Comparison of ENCODE assay signal across 18 mouse cellular contexts in genomic region chr10:8921098-8921693, GRCm38 (mm10). TPM values are rescaled to one million over a fixed set of nuclear protein-coding genes. Genes with fewer than 3 reads are reported as not detected.
DNase-seq lines count a peak whose midpoint lies in the region; ATAC-seq lines count a peak whose summit lies in the region.
"Had no signal": no experiment of that assay in that cellular context is flagged by ENCODE, and none has a peak within 500 bp of the region (broad histone marks: within the 10 kb centered on the region; RNA-seq: fewer than 3 reads in every experiment).

No protein-coding gene starts in this region.

- H3K4me1 ChIP-seq in forebrain, embryonic 16.5 days (replicated peaks; ENCODE audit: control insufficient read depth, insufficient read depth, low read length) = no peaks in the 10 kb centered on the region
- H3K4me1 ChIP-seq in hindbrain, embryonic 16.5 days (ENCODE audit: control insufficient read depth, insufficient read depth, low read depth, low read length) = peaks cover 4% of the 10 kb centered on the region; the same call in 1 of the 2 replicates
- H3K4me1 ChIP-seq in limb, embryonic 10.5 days = peaks cover 4% of the 10 kb centered on the region; the same call in 1 of the 2 replicates

- no peaks in the 10 kb centered on the region for H3K36me3 ChIP-seq in forebrain, embryonic 16.5 days (ENCODE audit: control insufficient read depth, insufficient read depth)
- no peaks in the 10 kb centered on the region for H3K36me3 ChIP-seq in hindbrain, embryonic 16.5 days (ENCODE audit: control insufficient read depth, insufficient read depth, low read length)
- H3K36me3 ChIP-seq in limb, embryonic 10.5 days = no peaks in the 10 kb centered on the region
- H3K36me3 ChIP-seq: G1E; limb, embryonic 13.5 days; neural tube, embryonic 15.5 days had no signal

- H3K9ac ChIP-seq in forebrain, embryonic 16.5 days (replicated peaks; ENCODE audit: low read depth, low read length) = no peak overlapping the region
- H3K9ac ChIP-seq in hindbrain, embryonic 16.5 days (ENCODE audit: low read depth, low read length) = no peak overlapping the region
- H3K9ac ChIP-seq: limb, embryonic 13.5 days; liver, embryonic 14.5 days; neural tube, embryonic 15.5 days had no signal

- peaks cover 3% of the 10 kb centered on the region; the same call in 1 of the 2 replicates for H3K27me3 ChIP-seq in forebrain, embryonic 16.5 days (replicated peaks; ENCODE audit: control insufficient read depth, insufficient read depth, low read length)
- no peaks in the 10 kb centered on the region for H3K27me3 ChIP-seq in hindbrain, embryonic 16.5 days (replicated peaks; ENCODE audit: control insufficient read depth, insufficient read depth, low read length)
- H3K27me3 ChIP-seq in limb, embryonic 10.5 days (ENCODE audit: low read depth, poor library complexity, severe bottlenecking) = no peaks in the 10 kb centered on the region
- H3K27me3 ChIP-seq: limb, embryonic 13.5 days; neural tube, embryonic 15.5 days had no signal

- H3K4me3 ChIP-seq in forebrain, embryonic 16.5 days (replicated peaks; ENCODE audit: low read length) = no peak overlapping the region
- no peak overlapping the region for H3K4me3 ChIP-seq in hindbrain, embryonic 16.5 days (ENCODE audit: low read length)
- no peak overlapping the region for H3K4me3 ChIP-seq in limb, embryonic 10.5 days
- H3K4me3 ChIP-seq: limb, embryonic 13.5 days; neural tube, embryonic 15.5 days had no signal

- H3K4me2 ChIP-seq in forebrain, embryonic 16.5 days (ENCODE audit: low read length) = no peak overlapping the region
- H3K4me2 ChIP-seq in hindbrain, embryonic 16.5 days (ENCODE audit: low read length) = no peak overlapping the region
- H3K4me2 ChIP-seq: limb, embryonic 13.5 days; neural tube, embryonic 15.5 days had no signal

- DNase-seq in embryo, embryonic 11 days = peak; percentile 27
- no peak for DNase-seq in embryo, embryonic 10 days (ENCODE audit: low spot score)
- peak; percentile 72 for DNase-seq in retina, embryonic 14.5 days (ENCODE audit: low spot score)
- DNase-seq in testis, postnatal 14 days (ENCODE audit: low spot score) = no peak
- DNase-seq in layer of hippocampus, postnatal 25 days (ENCODE audit: extremely low spot score in 1 of 2, low spot score in 1 of 2) = no peak
- no peak for DNase-seq in limb, embryonic 10.5 days (ENCODE audit: low spot score)
- DNase-seq: cerebellum, postnatal 14 days; heart, adult 11 months; kidney, adult 8-10 months; kidney, postnatal 25 days; right cerebral cortex, adult 18-20 months had no signal

- 38% methylated on average over 11 of the region's 11 CpGs for WGBS in forebrain, embryonic 16.5 days
- WGBS in hindbrain, embryonic 16.5 days = 38% methylated on average over 11 of the region's 11 CpGs
- WGBS in limb, embryonic 10.5 days = 78% methylated on average over 11 of the region's 11 CpGs

- H3K9me3 ChIP-seq in forebrain, embryonic 16.5 days (ENCODE audit: control insufficient read depth, low read length) = no peaks in the 10 kb centered on the region
- H3K9me3 ChIP-seq in hindbrain, embryonic 16.5 days (ENCODE audit: control insufficient read depth, low read length) = no peaks in the 10 kb centered on the region
- H3K9me3 ChIP-seq in limb, embryonic 10.5 days (replicated peaks) = no peaks in the 10 kb centered on the region
- H3K9me3 ChIP-seq: limb, embryonic 13.5 days; neural tube, embryonic 15.5 days had no signal

- H3K27ac ChIP-seq in forebrain, embryonic 16.5 days (ENCODE audit: low read length) = no peak overlapping the region
- no peak overlapping the region for H3K27ac ChIP-seq in hindbrain, embryonic 16.5 days (ENCODE audit: low read depth, low read length)
- no peak overlapping the region for H3K27ac ChIP-seq in limb, embryonic 10.5 days
- H3K27ac ChIP-seq: limb, embryonic 13.5 days; liver, embryonic 14.5 days; neural tube, embryonic 15.5 days had no signal

- ATAC-seq in forebrain, embryonic 16.5 days = peak; percentile 72
- ATAC-seq in hindbrain, embryonic 16.5 days = 0 out of 2 replicates have a peak, but pooled peaks have one; percentile 45
- ATAC-seq: CD4-positive, CD25-positive, alpha-beta regulatory T cell, adult 4 months had no signal

RNA-seq across cellular contexts. Expression of gene Sash1, which starts 35.3 kb away (rescaled TPM):
- 1.3 TPM in 2 replicates for polyA plus RNA-seq in forebrain, embryonic 16.5 days (2015; fragmentation: Nextera tagmentation; extraction: Ambion mirVana)
- 2.7 and 4.2 TPM in 2 replicates for polyA plus RNA-seq in hindbrain, embryonic 16.5 days (2015; fragmentation: Nextera tagmentation; extraction: Ambion mirVana)
- total RNA-seq in layer of hippocampus, postnatal 25 days (2021) = 10 to 100 TPM; 76.8 to 79.4 TPM
- 4.3 and 4.7 TPM in 2 replicates for polyA plus RNA-seq in limb, embryonic 10.5 days (2016; fragmentation: Nextera tagmentation; extraction: Ambion mirVana)
- polyA plus RNA-seq: CD4-positive, CD25-positive, alpha-beta regulatory T cell, adult 4 months; G1E had no signal

Comparison
In these comparisons a context has a peak if more than half of its experiments do, and no peak if none do; other contexts are left out.
1. DNase-seq: peak in embryo, embryonic 11 days (single experiment) and retina, embryonic 14.5 days (single experiment); none in embryo, embryonic 10 days (single experiment), testis, postnatal 14 days (single experiment), layer of hippocampus, postnatal 25 days (0 of 2) and limb, embryonic 10.5 days (single experiment).